Mouse (Mus musculus): ENCODE data around the gene Kyat1. TPM values are rescaled to one million over a fixed set of nuclear protein-coding genes. Genes with fewer than 3 reads are reported as not detected.
"Not testable (repeated sequence)": the region's sequence is repeated elsewhere in the genome, so short reads cannot be mapped to it uniquely, and the experiment has no call there.

The Kyat1 gene
- total RNA-seq, 2 experiments from 2014 or later = 5.5 to 8.5 TPM

DNA sequence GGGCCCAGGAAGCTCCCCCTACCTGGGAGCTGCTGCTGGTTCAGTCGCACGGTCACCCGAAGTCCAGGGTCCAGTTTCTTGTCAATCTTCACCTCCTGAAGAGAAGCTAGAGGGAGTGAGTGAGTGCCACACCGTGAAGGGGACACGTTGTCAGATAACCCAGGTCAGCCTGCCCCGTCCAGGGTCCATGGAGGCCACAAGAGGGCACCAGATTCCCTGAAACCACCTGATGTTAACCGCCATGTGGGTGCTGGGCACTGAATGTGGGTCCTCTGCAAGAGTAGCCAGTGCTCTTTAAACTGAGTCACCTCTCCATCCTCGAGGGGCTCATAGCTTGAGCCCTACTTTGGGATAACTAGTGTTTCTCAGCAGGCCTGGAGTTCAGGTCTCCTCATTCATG lies 29.8 kb downstream of the Kyat1 start:
- no peak for ATAC-seq (replicated peaks; ENCODE audit: poor library complexity)

DNA sequence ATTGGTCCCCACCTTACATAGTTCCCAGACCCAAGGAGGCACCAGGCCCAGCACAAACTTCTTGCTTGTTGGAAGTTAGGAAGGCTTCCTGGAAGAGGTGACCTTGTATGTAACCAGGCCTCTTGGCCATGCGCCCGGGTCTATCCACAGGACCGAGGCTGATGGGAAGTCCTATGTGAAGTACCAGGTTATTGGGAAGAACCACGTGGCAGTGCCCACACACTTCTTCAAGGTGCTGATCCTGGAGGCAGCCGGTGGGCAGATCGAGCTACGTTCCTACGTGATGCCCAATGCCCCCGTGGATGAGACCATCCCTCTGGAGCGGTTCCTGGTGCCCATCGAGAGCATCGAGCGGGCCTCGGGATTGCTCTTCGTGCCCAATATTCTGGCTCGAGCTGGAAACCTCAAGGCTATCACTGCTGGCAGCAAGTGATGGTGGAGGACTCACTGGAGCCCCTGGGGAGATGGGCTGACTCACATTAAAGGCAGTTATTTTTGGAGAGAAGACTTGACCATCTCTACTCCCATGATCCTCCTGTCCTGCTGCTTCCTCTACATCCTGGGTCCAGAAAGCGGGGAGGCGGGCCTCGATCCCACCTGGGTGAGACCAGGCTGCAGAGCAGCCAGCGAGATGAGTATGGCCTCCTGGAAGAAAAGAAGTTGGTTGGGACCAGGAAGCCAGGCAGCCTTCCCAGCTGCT lies 32.0 kb downstream of the Kyat1 start:
- no peak for ATAC-seq (replicated peaks; ENCODE audit: poor library complexity)

DNA sequence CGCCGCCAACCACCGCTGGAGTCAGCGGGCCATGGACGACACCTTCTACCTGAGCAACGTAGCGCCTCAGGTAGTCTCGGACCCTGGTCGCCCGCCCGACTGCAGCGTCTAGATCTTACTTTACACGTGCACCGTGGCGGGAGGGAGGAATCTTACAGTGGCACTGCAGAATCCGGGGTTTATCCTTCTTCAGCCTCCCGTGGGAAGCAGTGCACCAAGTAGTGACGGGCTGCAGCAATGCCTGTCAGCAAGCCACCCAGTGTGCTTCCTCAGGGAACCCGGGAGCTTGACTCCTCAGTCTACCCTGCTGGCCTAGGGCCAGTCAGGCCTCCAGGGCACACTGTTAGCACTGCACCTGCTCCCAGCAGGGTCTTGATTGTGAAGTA lies 33.7 kb downstream of the Kyat1 start:
- peak; percentile 8; the same call in 1 of the 2 replicates for ATAC-seq (replicated peaks; ENCODE audit: poor library complexity)

DNA sequence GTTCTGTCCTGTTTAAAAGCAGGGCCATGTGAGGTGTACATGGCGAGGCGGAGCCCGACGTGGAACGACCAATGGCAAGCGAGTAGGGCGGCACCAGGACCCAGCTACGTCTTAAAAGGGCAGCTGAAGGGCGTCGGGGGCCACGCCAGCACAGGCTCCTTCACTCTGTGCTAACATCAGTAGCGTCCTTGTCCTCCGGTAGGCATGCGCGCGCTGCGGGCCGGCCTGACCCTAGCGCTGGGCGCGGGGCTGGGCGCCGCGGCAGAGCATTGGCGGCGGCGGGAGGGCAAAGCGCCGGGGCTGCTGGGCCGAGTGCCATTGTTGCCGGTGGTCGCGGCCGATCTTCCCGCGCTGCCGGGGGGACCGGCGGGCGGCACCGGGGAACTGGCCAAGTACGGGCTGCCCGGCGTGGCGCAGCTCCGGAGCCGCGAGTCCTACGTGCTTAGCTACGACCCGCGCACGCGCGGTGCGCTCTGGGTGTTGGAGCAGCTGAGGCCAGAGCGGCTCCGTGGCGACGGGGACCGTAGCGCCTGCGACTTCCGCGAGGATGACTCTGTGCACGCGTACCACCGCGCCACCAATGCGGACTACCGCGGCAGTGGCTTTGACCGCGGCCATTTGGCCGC lies 34.2 kb downstream of the Kyat1 start, which contains the start of gene Endog:
Gene Endog, plus strand, starts transcription at position 123 of the 626 bp plus-strand sequence.
- ATAC-seq (replicated peaks; ENCODE audit: poor library complexity) = peak; percentile 95

DNA sequence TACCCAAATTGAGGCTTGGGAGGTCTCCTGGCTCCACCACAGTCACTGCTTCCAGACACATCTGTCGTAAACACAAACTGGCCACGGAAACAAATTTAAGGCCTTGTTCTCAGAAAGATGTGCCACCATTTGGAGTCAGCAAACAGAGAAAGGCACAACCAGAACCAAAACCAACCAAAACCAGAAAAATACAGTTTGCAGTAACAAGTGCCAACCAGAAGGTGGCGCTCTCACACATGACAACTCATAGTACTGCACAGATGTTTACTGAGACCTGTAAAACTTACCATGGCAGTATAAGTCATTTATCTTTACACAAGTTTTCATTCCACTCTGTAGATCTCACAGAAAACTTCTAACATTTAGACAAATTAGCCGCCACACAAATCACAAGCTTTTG lies 39.0 kb downstream of the Kyat1 start:
- ATAC-seq (replicated peaks; ENCODE audit: poor library complexity) = no peak

DNA sequence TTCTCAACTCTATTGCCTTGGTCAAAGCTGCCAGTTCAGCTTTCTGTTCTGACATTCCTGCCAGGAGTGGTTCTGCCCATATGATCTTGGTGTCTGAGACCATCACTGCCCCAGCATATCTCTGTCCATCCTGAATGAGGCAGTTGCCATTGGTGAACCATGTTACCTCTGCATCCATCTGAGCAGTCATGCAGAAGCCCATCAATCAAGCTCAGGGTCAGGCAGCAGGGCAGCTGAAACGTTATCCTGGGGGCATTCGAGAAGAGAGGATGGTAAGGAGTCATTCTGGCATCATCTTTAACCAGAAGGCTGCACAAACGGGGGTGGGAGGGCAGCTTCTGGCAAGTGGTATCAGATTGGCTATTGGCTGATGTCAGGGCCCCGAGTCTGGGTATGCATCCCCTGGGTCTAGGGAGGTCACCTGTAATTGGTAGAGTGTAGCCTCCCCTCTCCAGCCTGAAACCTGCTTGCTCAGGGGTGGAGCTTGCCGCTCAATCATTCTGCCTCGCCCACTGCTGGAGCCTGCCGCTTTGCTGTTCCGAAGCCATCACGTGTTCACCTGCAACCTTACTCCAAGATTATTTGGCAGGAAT lies 41.2 kb downstream of the Kyat1 start:
- ATAC-seq (replicated peaks; ENCODE audit: poor library complexity) = no peak

GRCm38 (mm10) chr2:30161809-30162208 lies 43.8 kb downstream of the Kyat1 start:
- peak; percentile 83 for ATAC-seq (replicated peaks; ENCODE audit: poor library complexity)

- not testable (repeated sequence) for ATAC-seq (replicated peaks; ENCODE audit: poor library complexity)
Observed at GRCm38 (mm10) chr2:30159871-30160270, 45.8 kb downstream of the Kyat1 start.

DNA sequence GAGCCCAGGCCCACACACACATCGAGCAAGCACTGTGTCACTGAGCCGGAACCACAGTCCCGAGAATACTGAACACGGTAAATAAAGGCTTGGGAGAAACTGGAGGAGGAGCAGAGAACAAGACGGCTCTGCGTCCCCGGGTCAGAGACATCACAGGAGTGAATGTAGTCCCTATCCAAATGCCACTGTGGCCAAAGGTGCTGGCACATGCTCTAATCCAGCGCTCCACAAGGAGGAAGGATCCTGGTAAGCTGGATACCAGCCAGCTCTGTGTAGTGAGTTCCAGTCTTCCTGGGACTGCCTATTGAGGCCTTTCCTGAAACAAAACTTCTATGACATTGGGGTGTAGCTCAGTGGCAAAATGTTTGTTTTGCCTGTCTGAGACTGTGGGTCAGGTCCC lies 53.0 kb downstream of the Kyat1 start:
- ATAC-seq (replicated peaks; ENCODE audit: poor library complexity) = no peak

DNA sequence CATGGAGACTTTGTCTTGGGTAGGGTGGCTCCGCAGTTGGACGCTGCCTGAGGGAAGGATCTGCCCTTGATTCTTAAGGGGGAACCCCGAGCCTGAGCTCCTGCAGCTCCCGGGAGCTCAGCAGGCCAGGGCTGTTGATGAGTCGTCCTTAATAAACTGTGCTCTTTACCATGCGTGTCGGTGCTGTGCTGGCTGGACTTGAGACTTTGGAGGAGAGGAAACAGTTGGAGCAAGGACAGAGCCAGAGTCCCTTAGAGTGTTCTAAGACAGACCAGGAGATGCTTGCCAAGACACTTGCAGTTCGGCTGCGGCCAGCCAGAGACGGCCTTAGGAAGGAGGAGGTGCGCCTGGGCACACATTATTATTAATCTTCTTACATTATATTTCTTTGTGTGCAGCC lies 53.8 kb downstream of the Kyat1 start:
- no peak for ATAC-seq (replicated peaks; ENCODE audit: poor library complexity)

DNA sequence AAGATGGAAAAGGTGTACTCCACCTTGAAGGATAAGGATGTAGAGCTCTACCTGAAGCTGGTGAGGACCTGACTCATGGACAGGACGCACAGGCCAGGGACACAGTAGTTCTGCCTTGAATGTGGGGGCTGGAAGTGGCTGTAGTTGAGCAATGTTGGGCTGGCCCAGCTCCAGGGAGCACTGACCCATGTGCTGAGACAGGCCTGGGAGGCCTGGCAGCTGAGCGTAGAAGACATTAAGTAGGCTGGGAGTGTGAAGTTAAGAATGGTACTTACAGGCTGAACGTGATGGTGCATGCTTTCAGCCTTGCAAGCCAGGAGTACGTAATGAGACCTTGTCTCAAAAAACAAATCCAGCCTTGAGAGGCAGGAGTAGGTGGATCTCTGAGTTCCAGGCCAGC lies 58.2 kb downstream of the Kyat1 start:
- no peak for ATAC-seq (replicated peaks; ENCODE audit: poor library complexity)

GRCm38 (mm10) chr2:30144436-30144835 lies 61.2 kb downstream of the Kyat1 start:
- no peak for ATAC-seq (replicated peaks; ENCODE audit: poor library complexity)

DNA sequence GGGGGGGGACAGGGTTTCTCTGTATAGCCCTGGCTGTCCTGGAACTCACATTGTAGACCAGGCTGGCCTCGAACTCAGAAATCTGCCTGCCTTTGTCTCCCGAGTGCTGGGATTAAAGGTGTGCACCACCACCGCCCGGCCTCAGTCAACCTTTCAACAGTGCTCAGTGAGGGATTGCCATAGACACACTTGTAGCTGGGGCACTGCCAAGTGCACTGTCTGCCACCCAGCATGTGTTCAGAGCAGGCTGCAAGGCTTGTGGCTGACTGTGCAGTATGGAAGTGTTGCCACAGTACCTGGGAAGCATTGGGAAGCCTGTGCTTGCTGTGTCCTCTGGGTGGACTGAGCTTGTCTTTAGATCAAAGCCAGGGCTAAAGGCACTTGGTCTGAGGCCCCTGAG lies 65.6 kb downstream of the Kyat1 start:
- ATAC-seq (replicated peaks; ENCODE audit: poor library complexity) = not testable (repeated sequence)

GRCm38 (mm10) chr2:30136458-30136857 lies 69.2 kb downstream of the Kyat1 start:
- no peak for ATAC-seq (replicated peaks; ENCODE audit: poor library complexity)

Other genes with a start within 250 kb of the Kyat1 start
- gene Sptan1, start 240.3 kb downstream of the Kyat1 start, total RNA-seq (2015) = 45.3 and 52.5 TPM in 2 replicates
- gene Sptan1, start 240.3 kb downstream of the Kyat1 start, total RNA-seq (2017) = 90.5 and 106 TPM in 2 replicates
- 9.5 and 18.5 TPM in 2 replicates for gene Wdr34, start 157.0 kb downstream of the Kyat1 start, total RNA-seq (2015)
- gene Wdr34, start 157.0 kb downstream of the Kyat1 start, total RNA-seq (2017) = 9.4 and 10.3 TPM in 2 replicates
- 465 and 470 TPM in 2 replicates for gene Set, start 148.5 kb downstream of the Kyat1 start, total RNA-seq (2015)
- 1,489 and 2,093 TPM in 2 replicates for gene Set, start 148.5 kb downstream of the Kyat1 start, total RNA-seq (2017)
- gene Pkn3, start 128.2 kb downstream of the Kyat1 start, total RNA-seq (2015) = 3.1 and 3.6 TPM in 2 replicates
- gene Pkn3, start 128.2 kb downstream of the Kyat1 start, total RNA-seq (2017) = 7.9 and 10.2 TPM in 2 replicates
- gene Zdhhc12, start 112.2 kb downstream of the Kyat1 start, total RNA-seq (2015) = 17.4 and 18.2 TPM in 2 replicates
- gene Zdhhc12, start 112.2 kb downstream of the Kyat1 start, total RNA-seq (2017) = 10.7 and 13.3 TPM in 2 replicates
- gene Zer1, start 81.3 kb downstream of the Kyat1 start, total RNA-seq (2015) = 8.8 and 9.4 TPM in 2 replicates
- gene Zer1, start 81.3 kb downstream of the Kyat1 start, total RNA-seq (2017) = 6.9 and 7.9 TPM in 2 replicates
- 28.8 and 29.0 TPM in 2 replicates for gene Tbc1d13, start 72.1 kb downstream of the Kyat1 start, total RNA-seq (2015)
- gene Tbc1d13, start 72.1 kb downstream of the Kyat1 start, total RNA-seq (2017) = 47.2 and 65.0 TPM in 2 replicates
- gene Endog, start 34.4 kb downstream of the Kyat1 start, total RNA-seq (2015) = 10.2 and 12.7 TPM in 2 replicates
- 4.0 and 11.6 TPM in 2 replicates for gene Endog, start 34.4 kb downstream of the Kyat1 start, total RNA-seq (2017)
- 21.5 and 28.3 TPM in 2 replicates for gene Spout1, start 27.4 kb downstream of the Kyat1 start, total RNA-seq (2015)
- 40.1 and 44.2 TPM in 2 replicates for gene Spout1, start 27.4 kb downstream of the Kyat1 start, total RNA-seq (2017)
- 11.7 and 11.9 TPM in 2 replicates for gene Lrrc8a, start 31.9 kb upstream of the Kyat1 start, total RNA-seq (2015)
- gene Lrrc8a, start 31.9 kb upstream of the Kyat1 start, total RNA-seq (2017) = 7.0 and 7.4 TPM in 2 replicates
- not detected in 2 replicates for gene Gm28035, start 34.7 kb upstream of the Kyat1 start, total RNA-seq (2015)
- gene Gm28035, start 34.7 kb upstream of the Kyat1 start, total RNA-seq (2017) = 0.07 TPM in 1 of 2 replicates, not detected in the other
- gene Phyhd1, start 60.4 kb upstream of the Kyat1 start, total RNA-seq (2015) = 0.35 and 0.64 TPM in 2 replicates
- gene Phyhd1, start 60.4 kb upstream of the Kyat1 start, total RNA-seq (2017) = 0.88 and 2.8 TPM in 2 replicates
- gene Gm28038, start 75.2 kb upstream of the Kyat1 start, total RNA-seq (2015) = not detected in 2 replicates
- not detected in 2 replicates for gene Gm28038, start 75.2 kb upstream of the Kyat1 start, total RNA-seq (2017)
- gene Dolk, start 80.5 kb upstream of the Kyat1 start, total RNA-seq (2015) = 5.9 TPM in 2 replicates
- 9.3 and 14.1 TPM in 2 replicates for gene Dolk, start 80.5 kb upstream of the Kyat1 start, total RNA-seq (2017)
- gene Nup188, start 80.5 kb upstream of the Kyat1 start, total RNA-seq (2015) = 34.3 and 35.8 TPM in 2 replicates
- gene Nup188, start 80.5 kb upstream of the Kyat1 start, total RNA-seq (2017) = 21.6 and 21.7 TPM in 2 replicates
- 16.1 and 16.7 TPM in 2 replicates for gene Sh3glb2, start 153.5 kb upstream of the Kyat1 start, total RNA-seq (2015)
- gene Sh3glb2, start 153.5 kb upstream of the Kyat1 start, total RNA-seq (2017) = 23.4 and 24.8 TPM in 2 replicates
- gene Miga2, start 158.4 kb upstream of the Kyat1 start, total RNA-seq (2015) = 4.2 and 5.0 TPM in 2 replicates
- 11.7 and 12.3 TPM in 2 replicates for gene Miga2, start 158.4 kb upstream of the Kyat1 start, total RNA-seq (2017)
- gene Dolpp1, start 186.4 kb upstream of the Kyat1 start, total RNA-seq (2015) = 4.0 and 8.1 TPM in 2 replicates
- 16.3 and 26.0 TPM in 2 replicates for gene Dolpp1, start 186.4 kb upstream of the Kyat1 start, total RNA-seq (2017)
- 21.2 and 31.7 TPM in 2 replicates for gene Crat, start 210.0 kb upstream of the Kyat1 start, total RNA-seq (2015)
- 8.4 and 9.1 TPM in 2 replicates for gene Crat, start 210.0 kb upstream of the Kyat1 start, total RNA-seq (2017)
- 75.9 and 90.4 TPM in 2 replicates for gene Ptpa, start 210.2 kb upstream of the Kyat1 start, total RNA-seq (2015)
- gene Ptpa, start 210.2 kb upstream of the Kyat1 start, total RNA-seq (2017) = 63.0 and 63.3 TPM in 2 replicates

Measured in megakaryocyte progenitor cell, adult 5-6 weeks (primary cell).